ENCODE assay signal across 17 mouse cellular contexts in genomic region chr12:82700241-82700640, GRCm38 (mm10).
DNase-seq lines count a peak whose midpoint lies in the region; ATAC-seq and TF ChIP-seq lines count a peak whose summit lies in the region.
"Had no signal": no experiment of that assay in that cellular context is flagged by ENCODE, and none has a peak within 500 bp of the region (broad histone marks: within the 10 kb centered on the region; RNA-seq: fewer than 3 reads in every experiment).

No protein-coding gene starts in this region.

- in situ Hi-C loops in Patski (cut with MboI; ENCODE audit: low pct_unique_long_range_greater_than_20kb), result no loop called here

- H3K27ac ChIP-seq in MEL (ENCODE audit: control insufficient read depth, low read depth, low read length), result peak overlapping the region; percentile 33; the same call in 1 of the 2 replicates
- H3K27ac ChIP-seq: embryonic facial prominence, embryonic 13.5 days; embryonic facial prominence, embryonic 15.5 days; forebrain, embryonic 13.5 days; forebrain, embryonic 15.5 days had no signal

- no peak for ATAC-seq in Patski
- ATAC-seq: CD4-positive, CD25-positive, alpha-beta regulatory T cell, adult 4 months; forebrain, embryonic 15.5 days; forebrain, postnatal 0 days had no signal

- H3K4me3 ChIP-seq in MEL (ENCODE audit: control insufficient read depth in 1 of 2, insufficient read depth in 1 of 2, low read depth in 2 of 2, low read length in 2 of 2), result peak overlapping the region in 1 of 2 experiments; percentile 12; a peak in 1 of 4 replicates
- H3K4me3 ChIP-seq: embryonic facial prominence, embryonic 13.5 days; embryonic facial prominence, embryonic 15.5 days; forebrain, embryonic 13.5 days; forebrain, embryonic 15.5 days had no signal

- no peak for TF ChIP-seq EP300 in MEL (IDR thresholded peaks at IDR 0.05; ENCODE audit: low read depth in 1 of 2, low read length in 2 of 2)

- peaks cover 0 to 8% of the 10 kb centered on the region in 2 experiments; a peak in 2 of 4 replicates for H3K36me3 ChIP-seq in MEL (ENCODE audit: control insufficient read depth in 1 of 2, insufficient read depth in 2 of 2, low read length in 2 of 2)
- H3K36me3 ChIP-seq: embryonic facial prominence, embryonic 13.5 days; embryonic facial prominence, embryonic 15.5 days; forebrain, embryonic 15.5 days; G1E had no signal

- CTCF ChIA-PET in Patski (lab: Charles Lee), result no interaction called here

- POLR2A ChIA-PET in Patski (lab: Charles Lee), result no interaction called here

- H3K9me3 ChIP-seq in MEL (replicated peaks; ENCODE audit: insufficient read depth, low read length), result no peaks in the 10 kb centered on the region
- H3K9me3 ChIP-seq: embryonic facial prominence, embryonic 13.5 days; embryonic facial prominence, embryonic 15.5 days; forebrain, embryonic 13.5 days; forebrain, embryonic 15.5 days; G1E had no signal

- no peak for TF ChIP-seq RAD21 in MEL (IDR thresholded peaks at IDR 0.05; ENCODE audit: low read depth, low read length)

- no peak for TF ChIP-seq POLR2A in MEL (IDR thresholded peaks at IDR 0.05; ENCODE audit: control insufficient read depth in 1 of 2, insufficient read depth in 1 of 2, low read depth in 1 of 2, low read length in 2 of 2, poor library complexity in 1 of 2)

- H3K27me3 ChIP-seq in MEL (ENCODE audit: control insufficient read depth in 1 of 2, insufficient read depth in 2 of 2, low read length in 2 of 2) (peaks cover 0 to 1% of the 10 kb centered on the region in 2 experiments; a peak in 2 of 4 replicates), Patski (no peaks in the 10 kb centered on the region)
- H3K27me3 ChIP-seq: CH12.LX; embryonic facial prominence, embryonic 13.5 days; embryonic facial prominence, embryonic 15.5 days; forebrain, embryonic 13.5 days; forebrain, embryonic 15.5 days had no signal

- intact Hi-C loops in heart, postnatal 14 days (cut with DNase I), result loop anchor here (2.0 kb wide), 1 partner anchor 319 kb away; no protein-coding TSS in a partner anchor

- no peak for TF ChIP-seq CTCF in MEL (IDR thresholded peaks at IDR 0.05 in 2 of 3, conservative IDR thresholded peaks at IDR 0.05 in 1 of 3; ENCODE audit: control insufficient read depth in 1 of 3, insufficient read depth in 1 of 3, low read depth in 2 of 3, low read length in 3 of 3, poor library complexity in 1 of 3, severe bottlenecking in 1 of 3)
- TF ChIP-seq CTCF in Patski (IDR thresholded peaks at IDR 0.05), result no peak

- H3K4me1 ChIP-seq in MEL (ENCODE audit: control insufficient read depth in 1 of 2, insufficient read depth in 2 of 2, low read length in 2 of 2), result peaks cover 5 to 11% of the 10 kb centered on the region in 2 experiments
- H3K4me1 ChIP-seq: embryonic facial prominence, embryonic 15.5 days; forebrain, embryonic 13.5 days had no signal

- no peak overlapping the region for H3K9ac ChIP-seq in MEL (ENCODE audit: control insufficient read depth, low read depth, low read length, poor library complexity, severe bottlenecking)
- H3K9ac ChIP-seq: embryonic facial prominence, embryonic 13.5 days; embryonic facial prominence, embryonic 15.5 days; forebrain, embryonic 13.5 days; forebrain, embryonic 15.5 days; forebrain, postnatal 0 days had no signal

- no peaks in the 10 kb centered on the region for H3K79me2 ChIP-seq in MEL (ENCODE audit: control insufficient read depth, insufficient read depth, low read length, poor library complexity)

- peak; percentile 70 for DNase-seq in heart, adult 11 months
- no peak for DNase-seq in heart, postnatal 14 days
- DNase-seq in MEL (ENCODE audit: low read depth, low spot score) (peak; percentile 30), Patski (ENCODE audit: low read depth, low spot score) (peak; percentile 24)
- DNase-seq in Muller cell, postnatal 12 days (ENCODE audit: inconsistent ontology term), result peak; percentile 62
- no peak for DNase-seq in adrenal gland, adult 18-20 months (ENCODE audit: low spot score in 2 of 2)
- DNase-seq in urinary bladder, adult 18-20 months (ENCODE audit: low spot score in 2 of 2), result no peak
- no peak for DNase-seq in cerebellum, adult 11 months
- DNase-seq: adrenal gland, adult 8-10 months; forebrain, postnatal 0 days had no signal

TF ChIP-seq in MEL, 35 proteins besides CTCF, POLR2A, EP300 and RAD21:
- TF ChIP-seq ETS1 (IDR thresholded peaks at IDR 0.05; ENCODE audit: low read depth, low read length) (no peak), SMC3 (IDR thresholded peaks at IDR 0.05; ENCODE audit: low read depth, low read length) (no peak), ELF1 (IDR thresholded peaks at IDR 0.05; ENCODE audit: low read depth, low read length) (no peak), RCOR1 (IDR thresholded peaks at IDR 0.05; ENCODE audit: low read depth, low read length) (no peak), CHD1 (IDR thresholded peaks at IDR 0.05; ENCODE audit: low read depth, low read length) (no peak), BHLHE40 (IDR thresholded peaks at IDR 0.05; ENCODE audit: borderline replicate concordance, low read depth, low read length) (no peak), MXI1 (IDR thresholded peaks at IDR 0.05; ENCODE audit: low read depth, low read length) (no peak), MAFK (IDR thresholded peaks at IDR 0.05; ENCODE audit: borderline replicate concordance, low read depth, low read length) (no peak), KAT2A (conservative IDR thresholded peaks at IDR 0.05; ENCODE audit: low read depth, low read length) (no peak), TBP (IDR thresholded peaks at IDR 0.05; ENCODE audit: low read depth, low read length) (no peak), ZNF384 (IDR thresholded peaks at IDR 0.05; ENCODE audit: low read depth, low read length) (no peak)

Comparison
In these comparisons a context has a peak if more than half of its experiments do, and no peak if none do; other contexts are left out.
1. DNase-seq: peak in heart, adult 11 months (single experiment), MEL (single experiment), Muller cell, postnatal 12 days (single experiment) and Patski (single experiment); none in heart, postnatal 14 days (0 of 2), adrenal gland, adult 18-20 months (0 of 2), urinary bladder, adult 18-20 months (0 of 2) and cerebellum, adult 11 months (single experiment).